Mouse (Mus musculus): ENCODE measurements around the gene Kcnq1.

The Kcnq1 gene

DNA sequence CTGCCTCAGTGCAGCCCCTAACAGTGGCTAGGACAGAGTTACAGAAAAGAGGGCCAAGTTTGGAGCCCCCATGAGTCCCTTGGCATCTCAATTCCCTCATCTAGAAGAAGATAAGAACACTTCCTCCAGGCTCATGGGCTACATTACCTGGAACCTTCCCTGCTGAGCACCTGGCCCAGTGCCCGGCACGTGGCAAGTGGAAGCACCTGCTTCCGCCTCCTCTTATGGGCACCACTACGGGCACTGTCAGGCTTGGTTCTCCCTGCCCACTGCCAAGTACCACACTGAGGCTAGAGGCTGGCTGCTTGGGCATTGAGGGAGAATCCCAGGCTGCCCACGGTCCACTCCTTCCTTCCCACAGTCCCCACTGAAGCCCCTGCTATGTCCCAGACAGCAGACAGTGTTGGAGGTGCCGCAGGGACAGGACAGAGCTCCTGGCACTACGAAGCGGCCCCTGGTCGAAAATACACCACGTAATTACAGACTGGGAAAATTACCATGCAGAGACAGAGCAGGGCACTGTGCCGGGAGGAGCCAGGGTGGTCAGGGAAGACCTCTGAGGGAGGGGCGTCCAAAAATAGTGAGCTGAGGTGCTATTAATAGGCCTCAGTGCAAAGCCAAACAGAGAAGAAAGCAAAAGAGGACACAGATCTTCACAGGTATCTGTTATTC, 284.3 kb downstream of the Kcnq1 start:
- in situ Hi-C loops (cut with MboI; ENCODE audit: unreplicated experiment in 2 of 2), result no loop called here

- in situ Hi-C loops (cut with MboI; ENCODE audit: unreplicated experiment in 2 of 2), result no loop called here
Measured at GRCm38 (mm10) chr7:143395113-143395563, 289.0 kb downstream of the Kcnq1 start.

DNA sequence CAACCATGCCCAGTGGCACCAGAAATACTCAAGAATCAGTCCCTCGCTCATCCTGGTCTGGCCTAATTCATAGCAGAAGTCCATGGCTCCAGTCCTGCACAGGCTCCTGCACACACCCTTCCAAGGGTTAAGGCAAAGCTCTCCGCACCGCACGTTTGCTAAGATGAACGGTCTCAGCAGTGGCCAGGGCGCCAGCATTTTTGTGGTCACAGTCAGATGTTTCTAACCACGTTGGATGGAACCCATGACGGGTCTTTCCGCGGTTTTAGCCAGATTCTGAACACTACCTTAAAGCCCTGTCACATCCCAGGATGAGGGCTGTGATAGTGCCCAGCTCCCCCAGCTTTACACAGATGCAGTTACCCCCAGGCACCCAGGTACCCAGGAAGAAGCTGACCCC, 293.6 kb downstream of the Kcnq1 start:
- in situ Hi-C loops (cut with MboI; ENCODE audit: unreplicated experiment in 2 of 2), result no loop called here

GRCm38 (mm10) chr7:143400599-143400998, 294.4 kb downstream of the Kcnq1 start:
- in situ Hi-C loops (cut with MboI; ENCODE audit: unreplicated experiment in 2 of 2), result no loop called here

DNA sequence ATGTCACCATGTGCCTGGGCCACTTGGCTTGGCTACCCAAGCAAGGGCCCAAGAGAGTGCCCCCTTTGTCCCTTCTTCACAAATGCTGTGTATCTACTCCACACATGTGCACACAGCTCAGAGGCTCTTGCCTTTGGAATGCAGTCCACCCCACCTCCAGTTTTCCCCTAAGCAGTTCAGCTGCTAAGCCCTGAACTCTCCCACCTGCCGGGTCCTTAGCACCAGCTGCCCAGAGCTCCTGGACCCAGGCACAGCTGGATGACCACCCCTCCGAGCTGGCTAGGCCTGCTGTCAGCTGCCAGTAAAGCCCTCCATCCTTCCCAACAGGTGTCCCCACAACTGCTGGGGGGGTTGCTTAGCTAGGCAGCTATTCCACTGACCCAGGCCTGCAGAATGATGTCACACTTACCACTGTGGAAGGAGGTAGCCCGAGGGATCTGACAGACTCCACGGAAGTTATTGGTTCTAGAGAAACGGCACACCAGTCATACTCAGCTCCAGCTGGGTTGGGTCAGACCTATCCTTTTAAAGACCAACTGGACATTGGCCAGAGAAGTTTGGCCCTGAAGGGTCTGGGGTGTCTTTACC, 295.4 kb downstream of the Kcnq1 start:
- in situ Hi-C loops (cut with MboI; ENCODE audit: unreplicated experiment in 2 of 2), result no loop called here

- in situ Hi-C loops (cut with MboI; ENCODE audit: unreplicated experiment in 2 of 2), result no loop called here
Measured at GRCm38 (mm10) chr7:143404296-143404695, 298.1 kb downstream of the Kcnq1 start.

GRCm38 (mm10) chr7:143407931-143408501, 301.9 kb downstream of the Kcnq1 start:
- in situ Hi-C loops (cut with MboI; ENCODE audit: unreplicated experiment in 2 of 2), result no loop called here

GRCm38 (mm10) chr7:143408615-143409021, 302.5 kb downstream of the Kcnq1 start:
- in situ Hi-C loops (cut with MboI; ENCODE audit: unreplicated experiment in 2 of 2), result no loop called here

DNA sequence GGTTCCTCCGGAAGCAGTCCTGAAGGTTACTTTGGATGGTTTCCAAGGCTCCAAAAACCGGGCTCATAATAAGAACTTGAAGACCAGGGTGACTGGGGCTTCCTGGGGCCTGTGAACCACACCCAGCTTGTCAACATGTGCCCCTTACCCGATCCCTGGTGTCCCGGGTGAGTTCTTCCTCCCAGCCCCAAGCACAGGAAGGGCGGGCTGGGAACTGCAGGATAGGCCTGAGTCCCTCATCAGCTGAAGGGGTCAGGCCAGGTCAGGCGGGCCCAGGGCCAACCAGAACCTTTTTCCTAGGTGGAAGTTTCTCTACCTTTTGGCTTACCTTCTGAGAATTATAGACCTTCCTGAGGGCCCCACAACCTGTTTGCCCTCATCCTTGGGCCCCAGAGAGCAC, 306.4 kb downstream of the Kcnq1 start:
- in situ Hi-C loops (cut with MboI; ENCODE audit: unreplicated experiment in 2 of 2), result no loop called here

- in situ Hi-C loops (cut with MboI; ENCODE audit: unreplicated experiment in 2 of 2), result no loop called here
Measured at GRCm38 (mm10) chr7:143415070-143415469, 308.9 kb downstream of the Kcnq1 start.

GRCm38 (mm10) chr7:143416406-143416805, 310.2 kb downstream of the Kcnq1 start:
- in situ Hi-C loops (cut with MboI; ENCODE audit: unreplicated experiment in 2 of 2), result no loop called here

DNA sequence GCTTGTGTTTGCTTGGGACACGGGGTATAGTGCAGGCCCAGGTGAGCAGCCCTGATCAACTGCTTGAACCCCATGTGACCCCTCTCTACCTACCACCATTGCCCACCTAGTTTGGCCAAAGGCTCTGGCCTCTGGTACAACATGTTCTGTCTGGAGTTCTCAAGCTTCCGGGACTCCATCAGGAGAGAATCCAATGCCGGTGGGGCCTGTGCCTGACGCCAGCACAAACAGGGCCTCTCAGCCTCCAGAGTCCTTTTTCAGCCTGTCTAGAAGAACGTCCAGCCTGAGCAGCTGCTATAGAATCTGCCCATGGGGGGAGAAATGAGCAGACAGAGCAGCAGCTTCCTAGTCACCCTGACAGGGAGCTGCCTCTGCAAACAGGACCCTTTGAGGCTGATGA, 311.7 kb downstream of the Kcnq1 start:
- in situ Hi-C loops (cut with MboI; ENCODE audit: unreplicated experiment in 2 of 2), result no loop called here

DNA sequence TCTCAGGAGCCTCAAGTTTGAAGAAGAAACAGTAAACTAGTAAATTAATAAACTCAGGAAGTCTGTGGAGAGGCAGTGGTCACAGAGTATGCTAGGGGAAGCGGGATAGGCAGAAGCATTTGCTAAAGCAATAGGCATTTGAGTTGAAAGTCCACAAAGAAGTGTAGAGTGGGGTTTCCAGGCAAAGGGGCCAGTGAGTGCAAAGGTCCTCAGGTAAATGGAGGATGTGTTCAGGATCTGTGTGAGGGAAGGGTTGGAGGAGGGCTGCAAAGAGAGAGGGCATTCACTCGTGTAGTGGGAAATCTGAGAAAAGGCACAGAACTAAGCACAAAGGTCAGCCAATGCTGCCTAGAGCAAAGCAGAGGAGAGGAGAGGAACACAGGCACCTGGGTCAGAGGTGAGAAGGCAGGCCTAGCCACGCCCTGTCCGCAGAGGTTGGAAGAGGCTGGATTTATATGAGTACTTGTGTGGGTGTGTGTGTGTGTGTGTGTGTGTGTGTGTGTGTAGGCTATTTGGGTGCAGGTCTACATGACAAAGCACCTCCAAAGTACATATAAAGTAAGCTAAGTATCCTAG, 313.5 kb downstream of the Kcnq1 start:
- in situ Hi-C loops (cut with MboI; ENCODE audit: unreplicated experiment in 2 of 2), result no loop called here

- in situ Hi-C loops (cut with MboI; ENCODE audit: unreplicated experiment in 2 of 2), result no loop called here
Measured at GRCm38 (mm10) chr7:143428142-143428813, 322.1 kb downstream of the Kcnq1 start.

DNA sequence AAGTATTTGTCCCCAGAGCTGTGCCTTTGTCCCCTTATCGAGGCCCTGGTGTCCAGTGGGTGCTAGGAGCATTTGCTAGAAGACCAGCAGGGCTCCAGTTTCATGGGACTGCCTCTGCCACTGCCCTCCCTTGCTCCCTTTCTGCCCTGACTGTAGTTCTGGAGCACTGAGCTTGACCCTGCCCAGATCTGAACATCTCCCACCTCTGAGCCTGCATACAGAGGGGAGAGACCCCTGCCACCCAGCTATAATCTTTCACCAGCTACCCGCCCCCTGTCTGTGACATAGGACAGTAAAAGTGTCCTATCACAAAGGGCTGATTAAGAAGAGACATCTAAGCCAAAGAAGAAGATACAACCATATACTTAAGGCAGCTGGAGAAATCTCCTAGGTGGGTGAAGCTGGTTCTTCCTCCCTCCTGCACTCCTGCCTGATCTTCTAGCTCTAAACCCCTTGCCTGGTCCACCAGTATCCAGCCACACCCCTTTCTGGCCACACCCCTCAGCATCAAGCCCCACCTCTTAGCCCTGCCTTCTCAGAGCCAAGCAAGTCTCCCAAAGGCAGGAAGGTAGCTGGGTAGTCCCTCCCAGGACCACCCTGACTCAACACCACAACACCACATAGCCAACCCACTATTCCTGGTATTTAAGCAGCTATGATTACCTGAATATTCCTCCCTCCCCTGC, 322.8 kb downstream of the Kcnq1 start:
- in situ Hi-C loops (cut with MboI; ENCODE audit: unreplicated experiment in 2 of 2), result no loop called here

GRCm38 (mm10) chr7:143432631-143433030, 326.5 kb downstream of the Kcnq1 start:
- in situ Hi-C loops (cut with MboI; ENCODE audit: unreplicated experiment in 2 of 2), result no loop called here

GRCm38 (mm10) chr7:143433331-143433730, 327.2 kb downstream of the Kcnq1 start:
- in situ Hi-C loops (cut with MboI; ENCODE audit: unreplicated experiment in 2 of 2), result no loop called here

GRCm38 (mm10) chr7:143437231-143437893, 331.2 kb downstream of the Kcnq1 start:
- in situ Hi-C loops (cut with MboI; ENCODE audit: unreplicated experiment in 2 of 2), result no loop called here

GRCm38 (mm10) chr7:143437894-143438581, 331.9 kb downstream of the Kcnq1 start:
- in situ Hi-C loops (cut with MboI; ENCODE audit: unreplicated experiment in 2 of 2), result no loop called here

DNA sequence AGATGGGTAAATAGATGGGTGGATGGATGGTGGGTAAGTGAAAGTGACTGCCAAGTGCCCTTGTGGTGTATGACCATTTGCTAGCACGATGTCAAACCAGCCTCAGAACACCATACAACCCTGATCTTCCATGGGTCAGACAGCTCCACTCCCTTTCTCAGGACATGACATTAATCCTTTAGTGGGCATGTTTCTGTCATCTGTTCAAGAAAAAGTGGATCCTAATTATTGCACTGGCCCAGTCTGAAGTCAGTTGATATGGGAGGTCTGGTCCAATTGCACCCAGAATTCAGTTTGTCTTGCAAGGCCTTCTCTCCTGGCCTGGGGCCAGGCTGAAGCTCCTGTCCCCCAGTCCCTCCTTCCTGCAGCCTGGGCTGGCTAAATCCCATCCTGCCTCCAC, 332.8 kb downstream of the Kcnq1 start:
- in situ Hi-C loops (cut with MboI; ENCODE audit: unreplicated experiment in 2 of 2), result no loop called here

All from v-Abl transformed pro-B cells (cell line).